ENCODE assay signal across 8 mouse cellular contexts in the genomic region with DNA sequence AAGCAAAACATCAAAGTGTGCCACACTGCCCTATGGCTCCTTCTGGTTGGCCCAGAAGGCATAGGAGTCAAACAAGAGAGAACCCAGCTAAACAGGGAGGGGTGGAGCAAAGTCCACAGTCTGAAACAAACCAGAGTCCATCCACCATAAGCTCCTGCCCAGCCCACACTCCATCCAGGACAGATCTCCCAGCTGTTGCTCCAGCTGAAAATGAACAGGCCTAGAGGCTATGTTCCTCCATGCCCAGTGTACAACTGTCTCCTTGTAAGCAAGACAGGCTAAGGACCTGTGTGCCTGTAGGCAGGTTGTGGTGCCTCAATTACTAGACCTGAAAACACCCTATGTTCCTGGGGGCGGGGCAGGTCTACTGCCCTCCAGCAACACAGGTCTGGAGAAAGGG. TPM values are rescaled to one million over a fixed set of nuclear protein-coding genes. Genes with fewer than 3 reads are reported as not detected.
A peak's percentile ranks its signal among the peaks of the same experiment; 100 is the strongest.
DNase-seq lines count a peak whose midpoint lies in the region; ATAC-seq and TF ChIP-seq lines count a peak whose summit lies in the region.

No protein-coding gene starts in this region.

- H3K79me2 ChIP-seq in liver, adult 2 months (ENCODE audit: control insufficient read depth, insufficient read depth, low read length) = peaks cover 10% of the 10 kb centered on the region; the same call in 1 of the 2 replicates

- H3K36me3 ChIP-seq in megakaryocyte, embryonic 14.5 days (replicated peaks; ENCODE audit: low read length) = peaks cover 21% of the 10 kb centered on the region
- H3K36me3 ChIP-seq in hindbrain, postnatal 0 days (ENCODE audit: insufficient read depth, low read length) = no peaks in the 10 kb centered on the region
- no peaks in the 10 kb centered on the region for H3K36me3 ChIP-seq in liver, adult 2 months (ENCODE audit: control insufficient read depth, insufficient read depth, low read length)

- H3K9ac ChIP-seq in hindbrain, postnatal 0 days (replicated peaks; ENCODE audit: low read length) = no peak overlapping the region
- peak overlapping the region; percentile 41 for H3K9ac ChIP-seq in liver, adult 2 months (ENCODE audit: low read depth, low read length)

- no peaks in the 10 kb centered on the region for H3K9me3 ChIP-seq in megakaryocyte, embryonic 14.5 days
- H3K9me3 ChIP-seq in hindbrain, postnatal 0 days (ENCODE audit: low read length) = no peaks in the 10 kb centered on the region

- TF ChIP-seq POLR2A in liver, adult 2 months (IDR thresholded peaks at IDR 0.05; ENCODE audit: extremely low read depth, insufficient read depth, low read length) = no peak; the same call in 1 of the 2 replicates

- ATAC-seq in megakaryocyte, adult 5-6 weeks (ENCODE audit: poor library complexity, severe bottlenecking) = no peak
- no peak for ATAC-seq in hindbrain, postnatal 0 days
- no peak for ATAC-seq in CD4-positive, CD25-positive, alpha-beta regulatory T cell, adult 4 months

- 100% methylated on average over 1 of the region's 1 CpGs for WGBS in hindbrain, postnatal 0 days
- WGBS in liver, adult 2 months = 36% methylated on average over 1 of the region's 1 CpGs

- peaks cover 76% of the 10 kb centered on the region for H3K4me1 ChIP-seq in megakaryocyte, embryonic 14.5 days
- H3K4me1 ChIP-seq in hindbrain, postnatal 0 days (ENCODE audit: insufficient read depth, low read length) = peaks cover 15% of the 10 kb centered on the region
- peaks cover 9% of the 10 kb centered on the region for H3K4me1 ChIP-seq in liver, adult 2 months (ENCODE audit: control insufficient read depth, insufficient read depth, low read length)

- TF ChIP-seq CTCF in hindbrain, postnatal 0 days (IDR thresholded peaks at IDR 0.05; ENCODE audit: low read depth) = no peak
- TF ChIP-seq CTCF in liver, adult 2 months (IDR thresholded peaks at IDR 0.05; ENCODE audit: low read depth, low read length) = no peak

- H3K27ac ChIP-seq in hindbrain, postnatal 0 days = no peak overlapping the region
- H3K27ac ChIP-seq in liver, adult 2 months (replicated peaks; ENCODE audit: insufficient read depth, low read depth, low read length) = peak overlapping the region; percentile 82

- H3K4me2 ChIP-seq in hindbrain, postnatal 0 days (ENCODE audit: low read depth, low read length) = peak overlapping the region; percentile 94

- H3K4me3 ChIP-seq in megakaryocyte, embryonic 14.5 days (replicated peaks) = peak overlapping the region; percentile 100
- H3K4me3 ChIP-seq in hindbrain, postnatal 0 days (ENCODE audit: low read length) = no peak overlapping the region
- H3K4me3 ChIP-seq in liver, adult 2 months (ENCODE audit: insufficient read depth, low read depth, low read length) = no peak overlapping the region; the same call in 1 of the 2 replicates

- no peak for DNase-seq in hindbrain, postnatal 0 days (ENCODE audit: low spot score)
- peak; percentile 93 for DNase-seq in liver, adult 2 months (ENCODE audit: extremely low read depth, low read depth, low spot score)
- DNase-seq in yolk sac, embryonic 10.5 days (ENCODE audit: low spot score) = peak; percentile 78
- no peak for DNase-seq in thymus, postnatal 4 days
- DNase-seq in ovary, postnatal 10 days (ENCODE audit: low spot score) = no peak

- H3K27me3 ChIP-seq in megakaryocyte, embryonic 14.5 days (replicated peaks) = no peaks in the 10 kb centered on the region
- H3K27me3 ChIP-seq in hindbrain, postnatal 0 days (ENCODE audit: insufficient read depth, low read length) = no peaks in the 10 kb centered on the region
- no peaks in the 10 kb centered on the region for H3K27me3 ChIP-seq in liver, adult 2 months (ENCODE audit: control insufficient read depth, insufficient read depth, low read length)

RNA-seq across cellular contexts. Expression of a gene that starts 2.6 kb away (rescaled TPM):
- 27.6 and 46.2 TPM in 2 replicates for polyA plus RNA-seq in megakaryocyte, embryonic 14.5 days (2012; ENCODE audit: insufficient read depth, low replicate concordance)
- 10.1 and 11.1 TPM in 2 replicates for total RNA-seq in megakaryocyte, adult 5-6 weeks (2015)
- 12.6 and 12.8 TPM in 2 replicates for total RNA-seq in megakaryocyte, adult 5-6 weeks (2017)
- 7.8 and 9.3 TPM in 2 replicates for total RNA-seq in hindbrain, postnatal 0 days (2014; rRNA removed)
- 7.0 and 7.6 TPM in 2 replicates for polyA plus RNA-seq in hindbrain, postnatal 0 days (2015; fragmentation: Nextera tagmentation; extraction: Ambion mirVana)
- 3.2 and 3.8 TPM in 2 replicates for total RNA-seq in liver, adult 2 months (2014; rRNA removed)
- polyA plus RNA-seq in liver, adult 2 months (2012; rRNA removed) = 2.5 and 2.8 TPM in 2 replicates
- polyA plus RNA-seq in CD4-positive, CD25-positive, alpha-beta regulatory T cell, adult 4 months (2017; shearing (Covaris generic)) = 1 to 10 TPM; 6.5 to 7.3 TPM

RNA-seq across cellular contexts. Expression of a gene that starts 15.5 kb away (rescaled TPM):
- polyA plus RNA-seq in megakaryocyte, embryonic 14.5 days (2012; ENCODE audit: insufficient read depth, low replicate concordance) = 0.03 TPM in 1 of 2 replicates, not detected in the other
- total RNA-seq in megakaryocyte, adult 5-6 weeks (2015) = 2.9 and 3.1 TPM in 2 replicates
- total RNA-seq in megakaryocyte, adult 5-6 weeks (2017) = 1.8 and 10.9 TPM in 2 replicates
- total RNA-seq in hindbrain, postnatal 0 days (2014; rRNA removed) = 28.3 and 50.6 TPM in 2 replicates
- polyA plus RNA-seq in hindbrain, postnatal 0 days (2015; fragmentation: Nextera tagmentation; extraction: Ambion mirVana) = 8.7 and 10.6 TPM in 2 replicates
- total RNA-seq in liver, adult 2 months (2014; rRNA removed) = 2.1 and 2.7 TPM in 2 replicates
- polyA plus RNA-seq in liver, adult 2 months (2012; rRNA removed) = 0.50 and 0.66 TPM in 2 replicates
- polyA plus RNA-seq in CD4-positive, CD25-positive, alpha-beta regulatory T cell, adult 4 months (2017; shearing (Covaris generic)) = under 1 TPM; 0.42 to 0.97 TPM

RNA-seq across cellular contexts. Expression of a gene that starts 37.4 kb away (rescaled TPM):
- 0.62 and 2.0 TPM in 2 replicates for polyA plus RNA-seq in megakaryocyte, embryonic 14.5 days (2012; ENCODE audit: insufficient read depth, low replicate concordance)
- total RNA-seq in megakaryocyte, adult 5-6 weeks (2015) = 0.80 TPM in 2 replicates
- 0.28 and 0.51 TPM in 2 replicates for total RNA-seq in megakaryocyte, adult 5-6 weeks (2017)
- total RNA-seq in hindbrain, postnatal 0 days (2014; rRNA removed) = 25.8 and 28.2 TPM in 2 replicates
- 12.0 and 12.5 TPM in 2 replicates for polyA plus RNA-seq in hindbrain, postnatal 0 days (2015; fragmentation: Nextera tagmentation; extraction: Ambion mirVana)
- 0.47 and 0.55 TPM in 2 replicates for total RNA-seq in liver, adult 2 months (2014; rRNA removed)
- 1.7 and 2.5 TPM in 2 replicates for polyA plus RNA-seq in liver, adult 2 months (2012; rRNA removed)
- under 1 TPM in 1 of 2 experiments, not detected in 1; 0.73 TPM for polyA plus RNA-seq in CD4-positive, CD25-positive, alpha-beta regulatory T cell, adult 4 months (2017; shearing (Covaris generic))

Comparison
In these comparisons a context has a peak if more than half of its experiments do, and no peak if none do; other contexts are left out.
1. DNase-seq: peak in liver, adult 2 months (single experiment) and yolk sac, embryonic 10.5 days (single experiment); none in hindbrain, postnatal 0 days (single experiment), thymus, postnatal 4 days (single experiment) and ovary, postnatal 10 days (single experiment).